Mouse (Mus musculus): ENCODE results near the gene Rsbn1l.

The Rsbn1l gene

DNA sequence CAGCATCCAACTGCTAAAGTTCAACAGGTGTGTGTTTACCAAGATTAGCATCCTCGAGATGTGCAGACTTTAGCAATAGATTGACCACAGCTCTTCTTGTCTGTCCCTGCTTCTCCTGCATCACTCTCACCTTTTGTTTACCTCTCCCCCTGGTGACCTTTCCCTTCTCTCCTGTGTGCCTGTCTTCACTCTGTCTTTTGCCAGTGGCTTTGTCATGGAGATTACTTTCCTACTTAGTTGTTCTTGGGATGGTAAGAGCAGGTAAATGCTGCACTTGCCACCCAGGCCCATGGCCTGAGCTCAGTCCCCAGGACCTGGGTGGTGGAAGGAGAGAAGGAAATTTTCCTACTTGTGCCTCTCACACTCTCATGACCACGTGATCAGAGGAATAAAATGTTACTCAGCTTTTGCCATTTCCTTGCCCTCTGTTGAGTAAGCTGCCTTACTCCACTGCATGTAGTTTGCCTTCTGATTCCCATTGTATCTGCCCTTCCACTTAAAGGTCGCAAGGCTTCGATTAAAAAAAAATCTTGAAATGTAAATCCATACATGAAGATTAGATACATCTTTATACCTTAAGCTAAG, 72.1 kb downstream of the Rsbn1l start:
- no peak for DNase-seq

- peak; percentile 99 for DNase-seq
These were observed 74.0 kb downstream of the Rsbn1l start, which contains the start of the genes Phtf2 and Tmem60 for GRCm38 (mm10) chr5:20881915-20882800. Gene Phtf2, minus strand, starts transcription at chr5:20882124. Gene Tmem60, plus strand, starts transcription at chr5:20882191.

DNA sequence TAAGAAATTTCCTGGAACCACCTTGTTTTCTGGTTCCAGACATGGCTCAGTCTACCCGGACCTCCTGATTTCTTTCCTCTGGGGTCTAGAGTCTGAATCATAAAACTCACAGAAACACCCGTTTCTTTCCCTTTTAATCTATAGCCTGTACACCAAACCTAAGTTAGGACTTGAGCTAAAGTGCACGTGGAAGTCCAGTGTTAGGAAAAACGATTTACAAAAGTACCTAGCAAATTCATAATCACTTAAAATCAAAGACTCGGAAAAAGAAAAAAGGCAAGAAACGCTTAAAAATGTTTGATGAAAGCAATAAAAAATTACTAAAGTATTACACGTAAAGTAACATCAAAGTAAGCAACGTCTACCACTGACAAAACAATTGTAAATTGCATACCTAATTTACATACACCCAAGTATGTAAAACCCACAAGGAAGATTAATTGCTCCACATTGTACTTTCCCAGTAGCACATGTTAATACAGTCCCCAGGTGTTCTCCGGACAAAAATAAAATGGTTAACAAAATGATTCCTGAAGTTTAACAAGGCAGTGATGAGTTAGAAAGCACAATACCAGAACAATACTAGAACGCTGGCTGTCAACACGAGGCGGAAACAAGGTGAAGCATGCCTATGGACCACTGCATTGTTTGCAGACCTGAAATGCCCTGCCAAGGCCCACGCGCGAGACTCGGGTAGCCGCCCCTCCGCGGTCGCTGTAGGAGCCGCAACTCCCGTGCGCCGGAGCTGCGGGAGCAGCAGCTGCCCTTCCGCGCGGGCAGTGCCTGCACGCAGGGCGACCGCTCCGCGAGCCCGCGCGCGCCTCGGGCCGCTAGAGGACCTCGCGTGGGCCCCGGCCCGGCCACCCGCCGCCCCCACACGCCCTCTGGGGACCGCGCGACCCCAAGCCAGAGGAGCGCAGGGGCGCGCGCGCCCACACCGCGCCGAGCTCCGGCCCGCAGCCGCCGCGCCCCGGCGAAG, 75.1 kb downstream of the Rsbn1l start:
- peak; percentile 71 for DNase-seq

- no peak for DNase-seq
These were observed 75.8 kb downstream of the Rsbn1l start for GRCm38 (mm10) chr5:20880386-20880785.

DNA sequence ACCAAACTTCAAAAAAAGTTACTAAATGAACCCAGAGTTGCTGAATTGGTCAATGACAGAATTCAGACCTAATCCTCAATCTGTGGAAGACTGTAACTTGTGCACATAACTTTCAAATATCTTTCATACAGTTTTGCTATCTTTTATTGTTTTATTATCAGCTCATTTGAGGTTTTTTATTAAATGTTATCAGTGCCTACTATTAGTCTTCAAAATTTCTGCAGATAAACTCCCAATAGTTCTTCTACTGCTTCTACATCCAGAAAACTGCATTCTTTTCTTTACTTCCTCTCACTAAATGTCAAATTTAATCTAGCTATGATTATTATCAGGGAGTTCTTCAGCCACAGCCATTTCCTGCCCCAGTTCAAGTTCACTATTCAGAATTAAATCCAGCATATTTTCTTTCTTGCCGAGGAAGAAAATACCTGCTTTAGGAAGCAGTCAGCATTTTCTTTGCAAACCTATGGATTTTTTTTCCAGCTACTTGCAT, 79.2 kb downstream of the Rsbn1l start:
- DNase-seq: no peak

- DNase-seq: no peak
These were observed 83.1 kb downstream of the Rsbn1l start for GRCm38 (mm10) chr5:20873146-20873545.

GRCm38 (mm10) chr5:20865193-20865755, 90.9 kb downstream of the Rsbn1l start:
- DNase-seq: no peak

- DNase-seq: no peak
These were observed 91.8 kb downstream of the Rsbn1l start for GRCm38 (mm10) chr5:20864216-20864969.

DNA sequence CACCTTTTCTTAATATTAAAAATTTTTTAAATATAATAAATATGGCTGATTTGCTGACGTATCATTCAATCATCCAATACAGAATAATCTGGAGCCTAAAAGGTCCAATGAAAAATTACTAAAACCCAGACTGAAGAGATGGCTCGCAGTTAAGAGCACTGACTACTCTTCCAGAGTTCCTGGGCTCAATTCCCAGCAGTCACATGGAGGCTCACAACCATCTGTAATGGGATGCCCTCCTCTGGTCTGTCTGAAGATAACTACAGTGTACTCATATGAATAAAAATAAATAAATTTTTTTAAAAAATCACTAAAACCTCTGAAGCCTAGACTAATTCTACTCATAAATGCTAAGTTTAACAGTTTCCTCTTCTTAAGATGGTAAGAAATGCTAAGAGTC, 94.3 kb downstream of the Rsbn1l start:
- DNase-seq: no peak

DNA sequence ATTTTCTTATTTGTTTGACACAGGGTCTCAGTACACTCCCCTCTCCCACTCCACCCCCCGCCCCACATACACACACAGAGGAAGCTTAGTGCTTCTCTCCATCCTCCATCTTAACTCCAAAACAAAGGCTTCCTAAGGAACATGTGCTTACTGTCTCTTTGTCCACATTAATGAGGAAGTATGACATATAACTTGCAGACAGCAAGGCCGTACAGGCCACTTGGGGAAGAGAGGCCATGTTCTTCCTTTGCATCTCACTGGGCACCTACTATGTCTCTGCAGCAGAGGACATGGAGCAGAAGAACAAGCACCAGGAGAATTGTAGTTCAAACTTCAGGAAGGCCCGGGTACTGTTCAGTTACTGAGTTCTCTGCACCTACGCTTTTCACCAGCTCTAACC, 95.6 kb downstream of the Rsbn1l start:
- no peak for DNase-seq

GRCm38 (mm10) chr5:20858404-20858803, 97.8 kb downstream of the Rsbn1l start:
- DNase-seq: no peak

GRCm38 (mm10) chr5:20855066-20855465, 101.1 kb downstream of the Rsbn1l start:
- no peak for DNase-seq

DNA sequence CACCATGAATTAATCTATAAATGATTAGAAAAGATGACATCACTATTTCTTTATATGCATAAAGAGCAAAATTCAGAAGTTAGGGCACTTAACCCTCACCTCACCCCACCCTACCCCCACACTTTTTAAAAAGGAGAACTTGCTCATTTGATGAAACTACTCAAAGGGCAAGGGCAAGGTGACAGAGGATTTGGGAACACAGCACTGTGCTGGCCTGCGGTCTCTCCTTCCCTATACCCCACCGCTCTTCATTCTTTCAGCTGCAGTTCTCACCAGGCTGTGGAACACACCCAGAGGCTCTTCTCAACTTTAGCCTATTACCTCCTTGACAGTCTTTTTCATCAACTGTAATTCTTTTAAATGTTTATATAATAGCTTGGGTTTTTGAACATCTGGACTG, 109.2 kb downstream of the Rsbn1l start:
- DNase-seq: no peak

DNA sequence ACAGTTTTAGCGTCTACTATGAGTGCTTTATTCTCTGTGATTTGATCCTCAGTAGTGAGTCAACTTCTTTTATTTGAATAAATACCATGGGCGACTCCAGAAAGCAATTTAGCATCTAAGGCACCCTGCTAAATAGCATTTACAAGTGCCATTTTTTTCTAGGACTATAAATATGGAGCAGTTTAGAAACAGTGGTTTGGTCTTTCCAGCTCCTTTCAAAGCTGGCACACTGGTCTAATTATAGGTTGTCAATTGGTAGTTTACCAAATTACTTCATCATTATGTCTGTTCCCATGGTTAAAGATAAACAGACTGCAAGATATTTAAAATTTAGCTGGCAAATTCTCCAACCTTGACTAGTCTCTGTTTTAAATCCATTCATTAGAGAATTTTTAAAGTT, 112.4 kb downstream of the Rsbn1l start:
- no peak for DNase-seq

DNA sequence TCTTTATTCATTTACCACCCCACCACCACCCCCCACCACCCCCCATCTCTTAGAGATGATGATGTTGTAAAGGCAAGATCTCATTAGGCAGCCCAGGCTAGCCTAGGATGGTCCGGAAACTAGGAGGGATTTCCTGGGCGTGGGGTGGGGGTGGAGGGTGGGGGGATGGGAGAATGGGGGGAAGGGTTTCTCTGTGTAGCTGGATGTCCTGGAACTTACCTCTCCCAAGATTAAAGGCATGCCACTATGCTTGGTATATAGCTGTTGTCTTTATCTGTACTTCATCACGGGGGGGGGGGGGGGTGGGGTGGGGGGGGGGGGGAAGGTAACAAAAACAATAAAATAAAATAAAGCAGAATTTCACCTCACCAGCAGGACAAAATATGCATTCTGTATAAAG, 112.8 kb downstream of the Rsbn1l start:
- no peak for DNase-seq
